Mouse (Mus musculus) layer of hippocampus, adult 18-20 months (tissue): Measurements from ENCODE around the gene Catsperg1. TPM values are rescaled to one million over a fixed set of nuclear protein-coding genes. Genes with fewer than 3 reads are reported as not detected.

Experiments used
- DNase-seq, 2 experiments: peaks; one replicate each; pipeline ENCODE4 v3.0.0; 2022; ENCODE audit warnings: low spot score in 2 of 2
- long read RNA-seq: library from polyadenylated mRNA; stranded (forward); transcript quantifications from one replicate; pipeline ENCODE4 v2.0.0, GENCODE M21; 2021
- total RNA-seq, 2 experiments: library from RNA; stranded (reverse); gene quantifications; 2 replicates each; pipeline ENCODE4 v1.2.3; 2021

The Catsperg1 gene
- total RNA-seq, result 1 to 10 TPM; 1.6 to 1.7 TPM
- long read RNA-seq, partial matches to known transcripts, result 1 of 2 reads
- long read RNA-seq, other reads (novel, unspliced or antisense), result 1 of 2 reads

DNA sequence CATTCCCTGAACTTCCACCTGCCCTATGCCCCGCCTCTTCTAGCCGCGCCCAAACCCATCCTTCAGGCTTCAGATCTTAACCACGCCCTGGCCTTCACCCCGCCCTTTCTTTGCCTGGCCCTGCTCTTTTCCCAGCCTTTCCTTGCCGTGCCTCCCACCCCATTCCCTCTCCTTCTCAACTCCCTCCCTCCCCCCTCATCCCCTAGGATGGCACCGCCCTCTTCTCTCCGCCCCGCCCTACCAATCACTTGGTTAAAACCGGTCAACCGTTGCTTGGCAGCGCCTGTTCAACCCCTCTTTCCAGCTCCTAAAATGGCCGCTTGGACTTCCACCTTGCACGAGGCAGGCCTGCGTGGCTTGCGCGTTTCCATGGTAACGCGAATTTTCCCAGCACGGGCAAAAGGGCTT, at the start of gene Catsperg1:
Gene Catsperg1 (minus strand): TSS at position 361 of the 408 bp plus-strand sequence.
- DNase-seq, result no peak

DNA sequence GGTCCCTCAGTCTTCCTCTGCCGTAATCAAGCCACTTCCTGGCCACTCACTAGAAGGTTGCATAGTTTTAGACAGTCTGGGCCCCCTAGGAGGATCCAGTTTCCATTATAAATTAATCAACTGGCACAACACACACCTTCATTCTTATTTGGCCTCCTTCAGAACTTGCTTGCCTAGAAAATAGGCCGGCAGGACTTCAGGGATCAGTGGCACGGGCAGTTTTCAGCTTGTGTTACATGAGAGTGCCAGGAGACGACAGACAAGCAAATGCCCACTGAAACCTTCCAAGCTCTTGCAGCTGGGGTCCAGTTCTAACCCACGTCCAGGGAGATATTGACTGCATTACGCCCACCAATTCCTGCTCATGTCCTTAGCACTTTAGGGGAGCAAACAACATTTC, 48.3 kb upstream of the Catsperg1 start:
- no peak for DNase-seq

DNA sequence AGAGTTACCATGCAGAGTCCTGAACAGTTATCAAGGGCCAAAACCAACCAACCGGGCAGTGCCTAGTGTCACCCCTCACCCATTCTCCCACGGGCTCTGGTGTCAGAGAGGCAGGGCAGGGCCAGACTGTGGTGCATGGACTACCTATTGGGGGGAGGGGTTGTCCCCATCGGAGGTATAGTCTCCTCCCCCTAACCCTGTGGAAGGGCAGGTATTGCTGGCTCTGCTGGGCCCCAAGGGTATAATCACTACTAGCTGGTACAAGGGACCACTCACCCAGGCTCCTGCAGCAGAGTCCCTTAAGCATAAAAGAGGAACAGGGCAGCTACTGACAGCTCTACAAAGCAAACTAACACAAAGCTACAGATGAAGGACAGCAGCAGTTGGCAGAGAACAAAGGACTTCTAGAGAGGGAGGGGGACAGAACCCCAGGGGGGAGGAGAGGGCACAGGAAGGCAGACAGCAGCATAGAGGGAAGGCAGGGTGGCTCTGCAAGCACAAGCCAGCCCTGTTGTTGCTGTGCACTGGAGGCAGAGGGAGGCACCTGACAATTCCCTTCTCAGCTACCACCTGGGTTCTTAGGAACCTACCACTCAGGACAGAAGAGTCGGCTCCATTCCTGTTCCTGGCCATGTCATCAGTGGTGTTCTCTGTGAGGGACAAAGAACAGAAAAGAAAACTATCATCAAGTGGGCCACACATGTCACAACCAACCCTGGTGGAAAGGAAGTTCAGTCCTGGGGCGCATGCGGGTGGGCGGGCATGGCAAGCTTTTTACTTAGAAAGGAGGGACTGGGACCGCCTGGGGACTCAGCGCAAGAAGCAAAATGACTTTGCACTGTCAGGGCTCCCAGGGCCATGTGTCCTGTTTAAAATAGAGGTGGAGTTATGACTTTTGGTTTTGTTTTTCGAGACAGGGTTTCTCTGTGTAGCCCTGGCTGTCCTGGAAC, 46.2 kb upstream of the Catsperg1 start:
- no peak for DNase-seq

DNA sequence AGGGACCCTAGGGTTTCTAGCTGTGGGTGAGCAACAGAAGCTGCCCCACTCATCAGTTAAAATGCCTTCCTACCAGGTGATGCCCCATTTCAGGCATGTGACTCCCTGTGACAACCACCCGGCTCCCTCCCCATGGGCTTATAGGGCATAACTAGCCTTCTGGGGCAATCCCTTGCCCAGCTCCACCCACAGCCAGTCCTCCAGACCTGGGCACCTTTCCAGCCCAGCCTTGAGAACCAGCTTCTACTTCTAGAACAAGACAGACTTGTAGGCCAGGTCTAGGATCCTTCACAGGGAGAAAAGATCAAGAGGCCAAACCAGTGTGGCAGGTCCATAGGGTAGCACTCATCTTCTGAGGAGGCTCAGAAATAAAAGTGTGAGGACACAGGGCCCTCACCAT, 43.5 kb upstream of the Catsperg1 start:
- no peak for DNase-seq

DNA sequence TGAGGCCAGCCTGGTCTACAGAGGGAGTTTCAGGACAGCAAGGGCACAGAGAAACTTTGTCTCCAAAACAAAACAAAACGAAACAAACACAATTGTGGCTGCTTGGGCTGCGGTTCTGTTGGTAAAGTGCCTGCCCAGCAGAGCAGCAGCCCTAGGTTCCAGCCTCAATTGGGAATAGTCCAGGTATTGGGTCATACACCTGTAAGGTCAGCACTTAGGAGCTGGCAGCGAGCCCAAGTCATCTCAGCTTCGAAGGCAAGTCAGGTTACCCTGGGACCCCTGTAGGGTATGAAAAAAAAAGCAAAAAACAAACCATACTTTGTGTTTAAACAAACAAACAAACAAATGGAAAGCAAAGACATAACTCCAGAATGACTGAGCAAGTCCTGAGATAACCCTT, 42.0 kb upstream of the Catsperg1 start:
- DNase-seq, result no peak

DNA sequence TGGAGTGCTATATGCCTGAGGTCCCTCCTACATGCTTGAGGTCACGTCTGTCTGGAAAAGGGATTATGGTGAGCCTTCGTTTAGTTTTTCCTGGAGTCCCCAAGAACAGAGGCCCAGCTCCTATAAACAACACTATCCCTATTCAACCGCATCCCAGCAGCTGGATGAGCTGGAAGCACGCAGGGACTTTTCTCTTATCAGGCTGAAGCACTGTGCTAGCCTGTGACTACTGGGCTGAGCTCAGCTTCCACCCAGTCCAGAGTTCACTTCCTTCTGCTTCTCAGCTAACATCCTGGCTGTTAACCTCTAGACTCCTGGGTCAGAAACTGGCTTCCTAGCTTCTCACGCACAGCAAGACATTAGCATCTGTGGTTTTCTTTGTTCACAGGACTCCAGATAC, 40.0 kb upstream of the Catsperg1 start:
- DNase-seq, result no peak

DNA sequence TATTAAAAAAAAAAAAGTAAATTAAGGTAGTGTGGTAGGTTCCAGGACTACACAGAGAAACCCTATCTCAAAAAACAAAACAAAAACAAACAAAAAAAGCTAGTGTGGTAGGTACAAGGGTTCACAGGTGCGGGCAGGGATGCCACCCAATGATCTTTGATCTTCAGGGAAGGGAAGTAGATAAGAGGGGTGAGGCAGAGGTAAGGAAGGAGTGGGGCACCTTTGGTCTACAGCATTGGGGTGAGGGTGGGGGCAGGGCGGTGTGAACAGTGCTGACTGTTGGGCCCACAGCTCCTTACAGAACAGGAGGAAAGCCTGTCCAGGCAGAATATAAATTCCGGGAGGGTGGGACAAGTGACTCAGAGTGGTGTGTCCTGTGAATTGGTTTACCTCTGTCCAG, 37.3 kb upstream of the Catsperg1 start:
- no peak for DNase-seq

DNA sequence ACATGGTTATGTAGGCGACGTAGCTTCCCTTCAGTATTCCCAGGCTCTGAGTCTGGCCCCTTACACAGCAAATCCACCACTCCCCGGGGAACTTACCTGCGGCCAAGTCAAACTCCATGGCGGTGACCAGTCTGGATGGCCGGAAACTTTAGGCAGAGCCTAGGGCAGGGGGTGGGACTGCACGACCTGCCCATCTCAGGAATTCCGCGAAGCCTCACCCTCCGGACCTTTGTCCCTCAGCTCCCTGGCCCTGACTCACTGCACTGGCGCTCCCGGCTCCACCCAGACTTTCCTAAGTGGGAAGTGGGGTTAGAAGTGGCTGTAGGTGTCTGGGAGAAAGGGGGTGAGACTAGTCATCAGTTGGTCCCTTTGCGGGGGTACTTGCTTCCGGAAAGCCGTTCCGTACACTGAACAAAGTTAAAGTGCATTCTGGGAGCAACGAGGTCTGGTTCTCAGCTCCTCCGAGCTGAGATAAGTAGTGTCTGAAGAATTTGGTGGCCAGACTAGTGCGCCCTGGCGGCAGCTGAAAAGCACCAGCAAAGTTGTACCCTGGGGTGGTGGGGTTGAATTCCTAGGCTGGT, 34.5 kb upstream of the Catsperg1 start, which contains the start of gene 2200002D01Rik:
Gene 2200002D01Rik (minus strand): TSS at position 206 of the 581 bp plus-strand sequence.
- DNase-seq, result no peak

DNA sequence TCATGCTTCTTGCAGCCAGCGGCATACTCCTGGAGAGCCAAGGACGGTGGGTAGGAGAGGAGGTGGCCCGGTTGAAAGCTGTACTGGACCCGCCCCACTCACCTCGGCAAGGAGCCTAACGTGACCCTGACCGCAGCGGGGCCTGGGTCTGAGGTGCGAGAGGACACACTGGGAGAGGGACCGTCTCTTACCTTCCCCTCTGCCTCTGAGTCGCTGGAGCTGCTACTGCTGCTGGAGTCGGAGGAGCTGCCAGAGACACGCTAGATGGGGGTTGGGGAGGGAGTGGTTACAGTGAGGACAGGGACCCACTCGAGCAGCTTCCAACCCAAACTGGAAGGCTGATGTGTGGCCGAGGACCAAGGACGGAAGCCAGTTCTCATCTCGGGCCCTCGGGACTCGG, 33.9 kb upstream of the Catsperg1 start:
- DNase-seq, result no peak

DNA sequence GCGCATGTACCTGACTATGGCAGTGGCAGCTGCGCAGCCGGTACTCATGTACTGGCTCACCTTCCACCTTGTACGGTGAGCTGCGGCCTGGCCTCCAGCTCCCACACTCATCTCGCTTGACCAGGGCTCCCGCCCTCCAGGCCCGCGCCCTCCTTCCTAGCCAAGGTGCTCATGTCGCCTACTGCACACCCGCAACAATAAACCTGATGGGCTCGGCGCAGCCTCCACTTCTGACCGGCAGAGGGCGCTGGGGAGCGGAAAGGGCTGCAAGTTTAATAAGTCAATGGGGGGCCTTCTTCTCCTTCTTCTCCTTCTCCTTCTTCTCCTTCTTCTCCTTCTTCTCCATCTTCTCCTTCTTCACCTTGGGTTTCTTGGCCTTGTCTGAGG, 33.5 kb upstream of the Catsperg1 start:
- peak; percentile 51 to 74 for DNase-seq

DNA sequence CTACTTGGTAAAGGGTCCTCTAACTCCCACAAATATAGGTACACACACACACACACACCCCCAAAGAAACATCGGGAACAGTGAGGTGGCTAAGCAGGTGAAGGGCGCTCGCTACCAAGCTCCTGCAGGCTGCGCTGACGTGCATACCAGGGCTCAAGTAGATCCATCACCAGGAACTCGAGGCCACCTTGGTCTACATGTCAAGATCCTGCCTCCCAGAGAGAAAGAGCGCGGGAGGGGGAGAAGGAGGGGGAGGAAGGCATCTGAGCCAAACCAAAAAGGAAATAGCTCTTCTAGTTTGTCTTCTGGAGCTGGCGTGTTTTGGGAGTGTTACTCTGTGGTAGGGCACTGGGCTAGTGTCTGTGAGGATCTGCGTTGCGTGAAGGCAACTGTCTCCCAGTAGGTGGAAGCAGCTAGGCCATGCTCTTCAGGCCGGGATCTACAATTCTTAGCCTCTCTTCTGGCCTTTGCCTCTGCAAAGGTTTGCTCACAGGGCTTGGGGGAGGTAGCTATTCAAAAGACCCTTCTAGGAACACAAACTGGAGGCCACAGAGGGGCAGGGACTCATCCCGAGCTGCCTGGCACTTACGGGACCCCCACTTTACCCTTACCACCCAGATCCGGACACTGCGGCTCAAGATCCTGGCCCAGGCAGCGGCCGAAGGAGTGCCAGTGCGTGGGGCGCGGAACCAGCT, 32.9 kb upstream of the Catsperg1 start:
- no peak for DNase-seq

DNA sequence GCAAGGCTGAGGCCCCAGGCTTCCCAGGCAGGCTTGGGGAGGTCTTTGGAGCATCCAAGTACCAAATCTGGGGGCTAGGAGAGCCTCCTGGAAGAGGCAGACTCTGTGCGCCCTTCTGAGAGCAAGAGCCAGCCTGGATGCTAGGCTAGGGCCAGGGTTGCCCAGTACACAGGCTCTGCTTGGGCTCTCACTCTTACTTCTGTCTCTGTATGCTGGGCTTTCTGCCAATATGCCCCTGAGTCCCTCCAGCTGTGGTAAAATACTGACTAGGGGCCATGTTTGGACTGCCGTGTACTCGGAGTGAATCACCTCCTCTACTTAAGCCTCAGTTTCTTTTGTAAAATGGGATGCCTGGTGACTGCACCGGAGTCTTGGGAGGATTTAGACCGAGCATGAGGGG, 32.2 kb upstream of the Catsperg1 start:
- DNase-seq, result no peak

DNA sequence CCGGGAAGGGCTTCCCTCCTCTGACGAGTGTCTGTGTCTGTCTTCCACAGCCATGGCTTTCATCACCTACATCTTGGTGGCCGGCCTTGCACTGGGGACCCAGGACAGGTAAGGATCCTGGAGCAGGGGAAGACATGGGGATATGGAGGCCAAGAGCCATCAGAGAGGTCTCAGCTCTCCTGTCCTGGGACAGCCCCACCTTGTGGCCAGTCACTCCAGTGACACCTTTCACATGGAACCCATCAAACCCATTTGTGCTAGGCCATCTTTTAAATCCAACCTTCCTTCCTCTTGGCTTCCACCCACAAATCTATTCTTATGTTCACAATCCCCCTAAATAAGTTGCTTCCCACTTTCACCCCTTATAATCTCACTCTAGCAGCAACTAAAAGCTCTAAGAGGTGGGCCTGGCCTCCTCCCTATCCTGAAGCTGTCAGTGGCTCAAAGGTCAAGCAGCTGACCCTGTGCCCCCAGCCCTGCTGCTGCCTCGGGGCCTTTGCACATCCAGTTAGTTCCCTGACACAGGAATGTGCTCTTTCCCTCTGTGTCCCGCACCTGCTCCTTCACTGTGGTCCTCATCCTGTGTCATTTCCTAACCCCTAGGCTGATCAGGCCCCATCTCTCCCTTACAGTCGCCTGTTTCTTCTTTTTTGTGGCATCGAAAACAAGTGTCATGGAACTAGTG, 31.0 kb upstream of the Catsperg1 start:
- DNase-seq, result no peak

DNA sequence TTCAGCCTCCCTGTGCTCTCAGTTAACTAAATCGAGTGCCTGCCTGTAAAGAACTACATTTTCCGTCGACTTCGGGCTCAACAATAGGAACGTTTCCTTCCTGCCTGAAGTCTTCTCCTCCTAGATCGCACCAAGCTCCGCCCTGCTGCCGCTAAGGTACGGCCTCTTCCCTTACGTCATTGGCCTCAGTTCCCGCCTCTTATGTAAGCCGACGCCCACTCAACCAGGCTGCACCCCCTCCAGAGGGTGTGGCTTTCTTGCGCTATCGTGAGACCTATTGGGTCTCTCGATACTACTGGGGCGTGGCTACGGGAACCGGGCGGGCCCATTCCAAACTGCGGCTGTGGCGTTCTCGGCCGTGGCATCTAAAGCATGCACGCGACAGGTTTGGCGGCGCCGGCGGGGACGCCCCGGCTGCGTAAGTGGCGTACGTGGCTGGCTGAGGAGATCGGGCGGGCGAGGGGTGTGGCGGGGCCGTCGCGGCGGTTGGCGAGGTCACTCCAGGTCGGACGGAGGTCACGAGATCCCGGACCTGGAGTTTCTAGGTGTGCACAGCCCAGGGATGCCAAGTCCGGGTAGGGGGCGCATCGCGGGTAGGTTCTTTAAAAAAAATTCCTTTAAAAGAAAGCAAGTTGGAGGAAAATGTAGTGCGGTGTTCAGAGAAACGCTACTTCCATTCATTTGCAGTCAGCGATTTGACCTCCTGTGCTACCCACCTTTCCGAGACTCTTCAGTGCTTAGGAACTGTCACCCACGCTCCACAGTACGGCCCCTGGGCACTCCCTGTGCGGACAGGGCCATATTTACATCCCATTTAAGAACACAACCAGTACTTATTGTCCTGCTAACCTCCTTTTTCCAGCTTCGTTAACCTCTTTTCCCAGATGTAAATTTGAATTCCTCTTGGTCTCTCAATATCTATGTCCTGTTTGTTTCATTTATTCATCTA, 24.5 kb upstream of the Catsperg1 start, which contains the start of gene Yif1b:
Gene Yif1b (plus strand): TSS at position 311 of the 949 bp plus-strand sequence.
- peak; percentile 98 for DNase-seq

DNA sequence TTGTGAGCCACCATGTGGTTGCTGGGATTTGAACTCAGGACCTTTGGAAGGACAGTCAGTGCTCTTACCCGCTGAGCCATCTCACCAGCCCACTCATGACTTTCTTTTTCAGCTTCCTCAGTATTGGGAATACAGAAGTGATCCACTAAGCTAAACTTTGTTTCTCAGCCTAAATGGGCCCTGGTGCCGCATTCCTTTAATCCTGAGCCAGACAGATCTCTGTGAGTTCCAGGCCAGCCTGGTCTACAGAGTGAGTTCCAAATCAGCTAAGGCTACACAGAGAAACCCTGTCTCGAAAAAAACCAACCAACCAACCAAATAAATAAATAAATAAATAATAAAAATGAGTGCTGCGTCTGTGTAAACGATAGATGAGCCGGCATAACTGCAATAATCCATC, 23.8 kb upstream of the Catsperg1 start:
- peak in 1 of 2 experiments; percentile 20 for DNase-seq

DNA sequence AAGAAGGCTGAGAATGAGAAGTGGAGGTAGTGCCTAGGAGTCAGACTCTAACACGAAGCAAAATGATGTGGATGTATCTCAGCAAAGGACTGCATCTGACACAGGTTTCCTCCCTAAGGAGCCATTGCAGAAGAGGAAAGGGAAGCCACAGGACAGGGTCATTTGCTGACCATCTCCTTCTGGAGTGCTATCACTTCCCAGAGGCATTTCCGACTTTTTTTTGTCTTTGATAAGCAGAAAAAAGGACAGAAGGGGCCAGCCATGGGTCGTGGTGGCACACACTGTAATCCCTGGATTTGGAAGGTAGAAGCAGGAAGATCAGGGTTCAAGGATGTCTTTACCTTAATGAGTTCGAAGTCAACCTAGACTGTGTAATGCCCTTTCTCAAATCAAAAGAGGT, 22.8 kb upstream of the Catsperg1 start:
- DNase-seq, result no peak

DNA sequence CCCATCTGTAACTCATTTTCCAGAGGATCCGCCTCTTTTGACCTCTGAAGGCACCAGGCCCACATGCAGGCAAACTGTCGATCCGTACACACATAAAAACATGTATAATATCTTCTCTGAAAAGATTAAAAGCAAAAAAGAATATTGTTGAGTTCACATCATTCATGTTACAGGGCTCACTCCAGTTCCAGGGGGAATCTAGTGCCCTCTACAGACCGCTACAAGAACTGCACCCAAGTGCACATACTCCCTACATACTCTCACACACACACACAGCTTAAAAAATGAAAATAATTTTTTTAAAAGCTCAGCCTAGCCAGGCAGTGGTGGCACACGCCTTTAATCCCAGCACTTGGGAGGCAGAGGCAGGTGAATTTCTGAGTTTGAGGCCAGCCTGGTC, 20.8 kb upstream of the Catsperg1 start:
- no peak for DNase-seq

DNA sequence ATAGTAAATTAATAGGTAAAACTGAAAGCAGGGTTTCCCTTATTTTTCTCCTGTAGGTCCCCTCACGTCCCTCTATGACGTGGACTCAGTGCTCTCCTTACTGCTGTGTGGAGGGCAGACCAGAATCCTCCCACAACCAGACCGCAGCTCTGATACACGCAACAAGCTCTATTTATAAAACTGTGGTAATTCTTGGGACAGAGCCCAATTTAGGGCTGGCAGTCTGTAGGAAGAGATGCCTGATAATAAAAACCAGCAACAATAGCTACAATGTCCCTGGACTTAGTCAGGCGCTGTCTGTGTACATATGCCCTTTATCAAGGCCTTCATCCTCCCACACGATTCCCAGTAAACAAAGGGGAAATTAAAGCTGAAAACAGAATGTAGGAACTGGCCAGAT, 19.9 kb upstream of the Catsperg1 start:
- DNase-seq, result peak in 1 of 2 experiments; percentile 65

DNA sequence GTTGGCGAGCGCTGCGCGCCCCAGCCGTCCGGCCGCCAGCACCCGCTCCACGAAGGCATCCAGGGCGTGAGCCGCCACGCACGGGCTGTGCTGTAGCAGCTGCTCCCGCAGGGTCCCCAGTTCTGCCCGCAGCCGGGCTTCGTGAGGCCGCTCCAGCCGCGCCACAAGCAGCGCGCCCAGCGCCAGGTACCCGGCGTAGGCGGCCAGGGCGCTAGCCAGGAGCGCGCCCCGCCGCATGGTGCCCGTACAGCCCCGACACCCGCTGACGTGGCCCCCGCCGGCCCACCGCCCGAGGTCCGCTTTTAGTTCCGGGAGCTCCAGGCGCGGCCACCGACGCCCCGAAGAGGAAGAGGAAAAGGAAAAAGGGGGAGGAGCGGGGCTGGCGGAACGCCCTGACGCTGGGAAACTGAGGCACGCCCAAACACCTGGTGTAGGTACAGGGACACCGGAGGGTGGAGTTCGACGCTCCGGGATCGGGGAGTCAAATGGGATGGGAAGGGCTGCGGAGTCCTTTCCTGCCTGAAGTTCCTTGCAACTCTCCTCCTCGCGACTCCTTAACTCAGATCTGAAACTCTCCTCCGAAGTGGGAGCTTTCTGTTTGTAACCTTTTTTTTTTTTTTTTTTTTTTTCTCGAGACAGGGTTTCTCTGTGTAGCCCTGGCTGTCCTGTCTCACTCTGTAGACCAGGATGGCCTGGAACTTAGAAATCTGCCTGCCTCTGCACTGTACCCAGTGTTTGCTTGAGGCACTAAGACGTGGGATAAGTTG, 18.6 kb upstream of the Catsperg1 start, which contains the start of gene Kcnk6:
Gene Kcnk6 (minus strand): TSS at position 269 of the 767 bp plus-strand sequence.
- DNase-seq, result peak in 1 of 2 experiments; percentile 20
